Mouse (Mus musculus) right cerebral cortex, postnatal 14 days (tissue): ENCODE results near the gene Fggy.

Source experiments
- DNase-seq: peaks from one replicate; pipeline ENCODE4 v3.0.0; 2022

The Fggy gene

DNA sequence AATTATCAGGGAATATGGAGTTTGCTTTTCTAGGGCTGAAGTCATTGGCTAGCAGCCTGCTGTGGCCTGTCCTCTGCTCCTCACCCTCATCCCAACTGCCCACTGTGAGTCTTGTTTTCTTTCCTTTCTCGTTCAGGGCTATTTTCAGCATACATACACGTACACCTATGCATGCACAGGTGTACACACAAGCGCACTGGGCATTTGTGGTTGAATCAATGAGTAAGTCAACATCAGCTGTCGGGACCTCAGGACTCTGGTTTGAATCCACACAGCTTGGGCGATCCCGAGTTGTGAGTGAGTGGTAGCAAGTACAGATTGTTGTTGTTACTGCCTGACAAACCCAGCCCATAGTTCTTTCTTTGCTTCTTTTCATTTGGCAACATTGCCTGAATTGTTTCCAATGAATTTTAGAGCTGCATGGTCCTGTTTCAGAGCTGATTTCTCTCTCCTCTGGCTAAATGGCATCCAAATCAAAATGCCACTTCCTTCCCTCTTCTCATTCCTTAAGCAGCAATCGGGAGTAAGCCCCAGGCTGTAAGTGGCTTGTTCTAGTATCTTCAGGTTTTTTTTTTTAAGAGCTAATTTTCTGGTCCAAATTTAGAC is 109.1 kb downstream of the Fggy start:
- no peak for DNase-seq

DNA sequence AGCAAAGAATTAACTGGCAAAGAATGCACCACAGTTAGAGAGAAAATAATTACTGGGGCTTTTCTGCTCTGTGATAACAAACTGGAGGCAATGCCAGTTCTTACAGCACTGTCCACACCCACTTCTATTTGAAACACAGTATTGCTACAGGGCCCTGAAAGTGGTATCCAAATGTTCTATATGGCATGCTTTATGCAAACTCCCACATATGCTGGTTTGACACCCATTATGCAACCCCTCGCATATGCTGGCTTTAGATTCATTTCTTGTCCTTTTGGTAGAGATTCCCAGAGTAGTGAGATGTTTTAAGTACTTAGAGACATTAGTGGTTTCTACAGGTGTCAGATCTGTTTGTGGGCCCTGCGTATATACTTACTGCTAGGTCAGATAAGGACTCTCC is 109.6 kb downstream of the Fggy start:
- no peak for DNase-seq

GRCm38 (mm10) chr4:95667595-95667994 is 110.3 kb downstream of the Fggy start:
- DNase-seq = no peak

GRCm38 (mm10) chr4:95668543-95668942 is 111.2 kb downstream of the Fggy start:
- DNase-seq = no peak

GRCm38 (mm10) chr4:95669336-95669735 is 112.0 kb downstream of the Fggy start:
- DNase-seq = no peak

- no peak for DNase-seq
Measured at GRCm38 (mm10) chr4:95670559-95670958, 113.3 kb downstream of the Fggy start.

DNA sequence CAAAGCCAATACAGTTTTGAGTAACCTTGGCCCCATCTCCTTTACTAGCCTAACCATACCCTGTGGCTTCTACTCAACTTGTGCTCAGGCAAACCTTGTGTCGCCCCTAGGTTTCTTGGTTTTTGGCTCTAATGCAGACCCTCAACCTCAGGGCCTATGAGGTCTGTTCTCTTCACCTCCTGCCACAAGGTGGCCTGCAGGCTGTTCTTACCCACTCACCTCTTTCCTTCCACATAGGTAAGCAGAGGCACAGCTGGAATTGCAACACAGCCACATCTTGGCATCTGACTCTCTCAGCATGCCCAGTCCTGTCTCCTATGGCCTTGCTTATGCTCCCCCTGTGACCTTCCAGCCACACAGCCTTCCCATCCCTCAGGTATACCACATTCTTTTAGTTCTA is 114.7 kb downstream of the Fggy start:
- no peak for DNase-seq

GRCm38 (mm10) chr4:95676390-95676789 is 119.1 kb downstream of the Fggy start:
- DNase-seq = no peak

GRCm38 (mm10) chr4:95680756-95681449 is 123.6 kb downstream of the Fggy start:
- no peak for DNase-seq

GRCm38 (mm10) chr4:95684522-95685080 is 127.3 kb downstream of the Fggy start:
- DNase-seq = no peak

DNA sequence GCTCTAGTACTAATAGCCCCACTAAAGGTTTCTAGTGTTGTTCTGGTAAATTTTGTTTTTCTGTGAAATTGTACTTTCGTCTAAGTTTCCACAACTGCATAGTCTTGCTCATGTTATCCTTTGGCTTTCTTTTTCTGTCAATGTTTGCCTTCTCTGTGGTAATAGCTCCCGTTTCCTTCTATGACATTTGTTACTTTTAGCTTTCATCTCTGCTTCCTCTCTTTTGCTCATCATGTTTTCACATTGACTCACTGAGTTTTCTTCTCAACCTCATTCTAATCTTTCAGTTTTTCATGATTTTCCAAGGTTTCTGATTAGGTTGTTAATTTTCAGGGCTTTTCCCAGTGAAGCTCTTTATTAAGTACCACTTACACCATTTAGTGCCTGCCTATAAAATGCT is 129.5 kb downstream of the Fggy start:
- no peak for DNase-seq

- DNase-seq = no peak
Measured at GRCm38 (mm10) chr4:95687350-95687749, 130.0 kb downstream of the Fggy start.

DNA sequence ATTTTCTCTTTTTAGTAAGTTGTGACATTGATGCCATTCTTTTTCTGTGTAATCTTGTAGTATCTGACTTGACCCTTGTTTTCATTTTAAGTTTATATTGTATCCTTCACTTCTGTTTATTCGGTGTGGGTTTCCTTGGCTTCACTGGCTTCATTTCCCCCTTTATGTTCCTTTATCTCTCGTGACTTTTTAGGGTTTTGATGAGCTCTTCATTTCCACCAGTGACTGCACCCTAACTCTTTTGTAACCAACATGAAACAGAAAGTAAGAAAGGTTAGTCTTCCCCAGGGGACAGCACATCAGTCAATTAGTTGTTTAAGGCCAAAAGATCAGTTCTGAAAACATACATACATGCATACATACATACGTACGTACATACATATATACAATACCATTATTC is 130.9 kb downstream of the Fggy start:
- DNase-seq = no peak

GRCm38 (mm10) chr4:95700366-95700765 is 143.1 kb downstream of the Fggy start:
- DNase-seq = no peak

GRCm38 (mm10) chr4:95707941-95708897 is 150.9 kb downstream of the Fggy start:
- no peak for DNase-seq

DNA sequence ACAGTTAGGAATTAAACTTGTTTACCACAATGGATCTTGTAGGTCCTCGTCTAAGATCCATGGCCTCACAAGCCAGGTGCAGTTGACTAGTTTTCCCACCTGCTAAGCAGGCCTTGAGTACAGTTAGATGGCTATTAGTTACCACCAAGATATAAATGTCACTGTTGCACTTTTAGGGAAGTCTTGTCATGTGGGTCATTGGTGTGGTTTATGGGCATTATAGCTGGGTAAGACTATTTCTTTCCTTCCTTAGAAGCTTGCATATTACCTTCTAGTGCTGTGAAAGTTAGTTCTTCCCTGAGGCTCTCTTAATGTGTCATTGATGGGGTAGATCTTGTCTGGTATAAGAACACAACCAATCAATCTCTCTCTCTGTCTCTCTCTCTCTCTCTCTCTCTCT is 152.4 kb downstream of the Fggy start:
- no peak for DNase-seq

DNA sequence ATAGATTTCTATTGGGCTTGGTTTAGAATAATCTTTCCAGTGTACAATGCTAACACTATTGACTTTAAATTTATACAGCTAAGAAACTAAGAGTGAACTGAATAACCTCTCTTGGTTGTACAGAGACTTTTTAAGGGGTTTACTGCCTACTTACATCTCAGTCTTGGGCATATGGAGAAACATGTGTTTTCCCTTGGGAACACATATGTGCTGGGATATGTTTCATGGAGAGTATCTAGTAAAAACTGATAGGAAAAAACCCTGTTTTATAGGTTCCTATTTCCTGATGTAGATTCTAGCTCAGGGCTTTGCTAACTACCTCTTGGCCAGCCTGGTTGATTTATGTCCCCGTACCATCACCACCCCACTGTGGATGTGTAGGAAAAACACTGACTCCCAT is 155.5 kb downstream of the Fggy start:
- DNase-seq = no peak

DNA sequence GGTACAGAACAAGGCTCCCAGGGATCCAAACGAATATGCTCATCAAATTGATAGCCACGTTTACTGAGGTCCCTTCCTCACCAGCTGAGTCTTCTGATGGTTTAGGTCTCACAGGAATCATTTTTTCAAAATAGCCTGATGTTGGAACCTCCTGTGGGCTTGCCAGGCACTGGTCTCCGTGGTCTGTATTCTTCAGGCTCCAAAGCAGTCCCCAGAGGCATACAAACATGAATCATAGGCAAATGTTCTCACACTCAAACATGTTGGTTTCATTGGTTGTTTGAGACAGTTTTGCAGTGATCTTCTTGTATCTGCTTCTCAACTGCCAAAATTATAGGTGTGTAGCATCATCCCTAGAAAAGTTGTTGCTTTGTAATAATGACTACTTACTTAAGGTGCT is 156.0 kb downstream of the Fggy start:
- DNase-seq = no peak

- no peak for DNase-seq
Measured at GRCm38 (mm10) chr4:95716137-95716536, 158.8 kb downstream of the Fggy start.

- no peak for DNase-seq
Measured at GRCm38 (mm10) chr4:95723615-95724014, 166.3 kb downstream of the Fggy start.

GRCm38 (mm10) chr4:95726361-95726760 is 169.1 kb downstream of the Fggy start:
- DNase-seq = no peak

DNA sequence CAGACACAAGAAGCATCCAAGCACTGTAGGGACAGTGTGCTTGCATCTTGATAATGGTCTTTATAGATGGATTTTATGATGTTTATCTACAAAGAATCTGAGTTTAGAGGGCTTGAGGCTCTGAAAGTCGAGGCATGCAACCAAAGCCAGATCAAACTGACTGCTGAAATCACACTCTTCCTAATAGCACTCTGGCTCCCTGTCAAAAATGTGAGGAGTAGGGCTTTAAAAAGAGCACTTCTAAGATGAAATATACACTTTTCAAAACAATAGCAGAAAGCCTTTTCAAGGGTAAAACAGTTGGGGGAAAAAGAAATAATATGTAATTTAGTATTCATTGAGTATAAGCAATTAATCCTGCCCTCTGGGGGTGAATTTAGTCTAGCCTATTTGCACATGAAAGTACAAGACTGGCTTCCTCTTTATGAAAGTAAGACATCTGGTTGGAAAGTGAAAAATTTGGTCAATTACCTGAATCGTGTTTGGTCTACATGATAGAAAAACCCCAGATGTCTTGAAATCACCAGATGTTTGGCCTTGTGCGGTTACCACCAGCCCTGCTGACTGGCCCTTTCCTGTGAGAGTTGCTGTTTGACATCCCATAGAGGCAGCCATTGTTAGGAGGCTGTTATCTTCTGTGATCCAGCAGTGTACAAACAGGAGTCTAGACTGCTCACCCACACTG is 172.0 kb downstream of the Fggy start:
- no peak for DNase-seq

DNA sequence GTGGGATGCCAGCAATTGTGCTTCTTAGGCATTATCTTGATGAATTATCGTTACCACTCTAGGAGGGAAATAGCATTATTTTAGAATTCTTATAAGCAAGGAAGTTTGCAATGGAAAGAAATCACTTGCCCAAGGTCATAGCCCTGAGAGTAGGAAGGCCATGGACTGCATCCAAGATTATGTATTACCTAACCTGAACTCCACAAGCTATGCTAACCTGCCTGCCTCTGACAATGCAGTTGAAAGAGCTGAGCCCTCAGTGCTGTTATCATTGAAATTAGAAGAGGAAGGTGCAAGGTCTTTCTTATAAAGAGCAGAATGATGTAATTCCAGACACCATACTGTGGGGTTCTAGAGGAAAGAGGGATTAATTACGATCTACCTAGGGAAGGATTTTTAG is 173.8 kb downstream of the Fggy start:
- DNase-seq = no peak
